Mouse (Mus musculus) midbrain, embryonic 16.5 days (tissue): ENCODE results near the gene Pik3r6. TPM values are rescaled to one million over a fixed set of nuclear protein-coding genes. Genes with fewer than 3 reads are reported as not detected.
A peak's percentile ranks its signal among the peaks of the same experiment; 100 is the strongest.

Experiments
- ATAC-seq: fragments of 200-750 bp; cut with Nextera tagmentation; 2 replicates; pipeline ENCODE4 v1.8.0; 2017; ENCODE audit warnings: moderate TSS enrichment
- H3K27ac ChIP-seq: fragments of 300-500 bp; sonication (generic); 2 replicates; pipeline ENCODE4 v1.5.1; 2014; ENCODE audit warnings: mild to moderate bottlenecking, low read length, mixed read lengths
- H3K27me3 ChIP-seq: fragments of 300-500 bp; sonication (generic); 2 replicates; pipeline ENCODE4 v1.6.1; 2014; ENCODE audit warnings: low read depth, low read length, mixed read lengths; ENCODE audit not compliant: control insufficient read depth, insufficient read depth
- H3K36me3 ChIP-seq: fragments of 300-500 bp; sonication (generic); 2 replicates; pipeline ENCODE4 v1.6.1; 2014; ENCODE audit warnings: mild to moderate bottlenecking, low read length, moderate library complexity, mixed read lengths; ENCODE audit not compliant: control insufficient read depth, insufficient read depth
- H3K4me1 ChIP-seq: fragments of 300-500 bp; sonication (generic); 2 replicates; pipeline ENCODE4 v1.6.1; 2014; ENCODE audit warnings: mild to moderate bottlenecking, low read length, mixed read lengths; ENCODE audit not compliant: control insufficient read depth, insufficient read depth
- H3K4me2 ChIP-seq: fragments of 300-500 bp; sonication (generic); 2 replicates; pipeline ENCODE4 v1.6.1; 2014; ENCODE audit warnings: mild to moderate bottlenecking, low read length, mixed read lengths
- H3K4me3 ChIP-seq: fragments of 300-500 bp; sonication (generic); 2 replicates; pipeline ENCODE4 v1.5.1; 2014; ENCODE audit warnings: low read depth, mild to moderate bottlenecking, low read length, moderate library complexity, mixed read lengths
- H3K9ac ChIP-seq: fragments of 300-500 bp; sonication (generic); 2 replicates; pipeline ENCODE4 v1.6.1; 2014; ENCODE audit warnings: low read depth, low read length, mixed read lengths
- H3K9me3 ChIP-seq: fragments of 300-500 bp; sonication (generic); replicated peaks from 2 replicates; pipeline ENCODE4 v1.6.1; 2014; ENCODE audit warnings: mild to moderate bottlenecking, low read length, mixed read lengths; ENCODE audit not compliant: control insufficient read depth, poor library complexity, severe bottlenecking
- WGBS: fragments of 180-500 bp; shearing (Covaris S2); extraction: QIAGEN DNeasy Blood & Tissue Kit; methylation state at CpG from one replicate; pipeline ENCODE4 v1.1.7; 2014; 5-methylcytosine and 5-hydroxymethylcytosine counted together
- polyA plus RNA-seq: library from polyadenylated mRNA; unstranded; fragments of >200 nt; fragmentation: Nextera tagmentation; extraction: Ambion mirVana; gene quantifications from 2 replicates; pipeline ENCODE4 v1.2.1, GENCODE M21; 2015

The Pik3r6 gene
- polyA plus RNA-seq, 1 experiment from 2014 or later: 2.5 TPM

GRCm38 (mm10) chr11:68483213-68483612 lies 19.6 kb upstream of the Pik3r6 start:
- Histone ChIP-seq H3K9ac (no peak overlapping the region), H3K4me2 (no peak overlapping the region), H3K4me3 (no peak overlapping the region), H3K36me3 (no peaks in the 10 kb centered on the region), H3K27me3 (no peaks in the 10 kb centered on the region), H3K9me3 (no peaks in the 10 kb centered on the region), H3K27ac (no peak overlapping the region), H3K4me1 (no peaks in the 10 kb centered on the region)
- ATAC-seq: no peak
- WGBS: 80% methylated on average over 6 of the region's 6 CpGs

DNA sequence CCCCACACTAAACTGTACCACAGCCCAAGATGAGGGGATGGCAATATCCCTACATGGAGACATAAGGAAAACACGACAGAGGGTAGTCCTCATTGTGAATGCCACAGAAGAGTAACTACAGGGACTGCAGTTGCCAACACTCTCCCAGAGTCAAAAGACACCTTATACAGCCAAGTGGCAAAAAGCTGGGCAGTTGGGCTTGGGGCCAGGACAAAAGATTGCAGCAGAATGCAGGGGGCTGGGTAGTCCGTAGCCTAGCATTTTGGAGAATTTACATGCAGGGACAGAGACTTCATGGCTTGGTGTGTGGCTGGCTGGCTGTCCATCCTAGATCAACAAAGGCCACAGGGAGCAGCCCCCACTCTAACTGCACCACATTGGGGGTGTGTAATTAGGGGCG lies 18.4 kb upstream of the Pik3r6 start:
- H3K27ac ChIP-seq: no peak overlapping the region
- H3K4me1 ChIP-seq: no peaks in the 10 kb centered on the region
- H3K27me3 ChIP-seq: no peaks in the 10 kb centered on the region
- H3K4me3 ChIP-seq: no peak overlapping the region
- ATAC-seq: no peak
- WGBS: 68% methylated on average over 3 of the region's 3 CpGs
- no peak overlapping the region for H3K9ac ChIP-seq
- H3K9me3 ChIP-seq: no peaks in the 10 kb centered on the region
- H3K4me2 ChIP-seq: no peak overlapping the region
- H3K36me3 ChIP-seq: no peaks in the 10 kb centered on the region

DNA sequence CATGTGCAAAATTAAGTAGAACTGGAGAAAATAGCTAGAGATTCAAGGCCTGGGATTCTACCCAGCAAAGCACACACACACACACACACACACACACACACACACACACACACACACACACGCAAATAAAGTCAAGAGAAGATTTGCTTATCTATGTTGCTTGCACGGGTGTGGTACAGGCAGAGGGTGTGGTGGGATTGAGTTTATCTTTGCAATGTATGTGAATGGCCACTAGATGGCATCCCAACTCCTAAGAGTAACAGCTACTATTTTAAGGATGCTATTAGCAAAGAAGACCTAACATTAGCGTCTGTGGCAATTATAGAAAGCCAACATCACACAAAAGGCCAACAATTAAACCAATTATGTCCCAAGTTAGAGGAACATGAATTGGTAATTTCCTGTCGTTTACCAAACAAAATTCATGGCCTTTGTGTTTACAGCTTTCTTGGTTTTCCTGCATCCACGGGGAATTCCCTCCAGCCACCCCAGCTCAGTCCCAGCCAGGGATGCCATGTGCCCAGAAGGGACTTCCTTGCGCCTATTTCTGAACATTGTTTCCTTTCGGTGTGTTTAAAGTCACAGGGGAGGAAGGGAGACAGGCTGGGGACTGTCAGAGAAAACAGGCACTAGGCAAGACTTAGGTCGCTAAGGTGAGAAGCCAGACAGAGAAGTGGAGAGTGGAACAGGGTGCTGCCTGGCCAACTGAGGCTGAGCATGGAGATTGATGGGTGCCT lies 17.4 kb upstream of the Pik3r6 start:
- no peaks in the 10 kb centered on the region for H3K36me3 ChIP-seq
- no peaks in the 10 kb centered on the region for H3K9me3 ChIP-seq
- H3K27me3 ChIP-seq: no peaks in the 10 kb centered on the region
- no peak overlapping the region for H3K27ac ChIP-seq
- no peak overlapping the region for H3K4me2 ChIP-seq
- 31% methylated on average over 8 of the region's 8 CpGs for WGBS
- no peak overlapping the region for H3K9ac ChIP-seq
- ATAC-seq: peak; percentile 21; the same call in 1 of the 2 replicates
- H3K4me1 ChIP-seq: no peaks in the 10 kb centered on the region
- H3K4me3 ChIP-seq: no peak overlapping the region

DNA sequence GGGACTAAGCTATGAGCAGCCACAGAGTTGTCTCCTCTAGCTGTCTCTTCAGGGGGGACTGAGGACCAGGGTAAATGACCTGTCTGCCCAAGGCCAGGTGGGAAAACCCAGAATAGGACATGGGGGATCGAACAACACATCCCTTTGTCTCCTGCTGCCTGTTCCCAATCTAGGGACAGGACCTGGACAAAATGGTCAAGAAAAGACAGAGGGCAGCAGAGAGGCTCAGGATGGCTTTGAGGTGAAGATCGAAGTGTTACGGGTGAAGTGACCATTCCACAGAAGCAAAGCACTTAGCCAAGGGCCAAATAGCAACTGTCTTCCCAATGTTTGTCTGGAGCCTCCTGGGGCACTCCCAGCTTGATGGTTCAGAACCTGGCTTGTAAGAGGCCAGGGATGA lies 16.7 kb upstream of the Pik3r6 start:
- H3K4me2 ChIP-seq: no peak overlapping the region
- H3K9ac ChIP-seq: no peak overlapping the region
- no peaks in the 10 kb centered on the region for H3K36me3 ChIP-seq
- H3K27ac ChIP-seq: no peak overlapping the region
- WGBS: 96% methylated on average over 3 of the region's 3 CpGs
- H3K4me3 ChIP-seq: no peak overlapping the region
- no peak for ATAC-seq
- H3K27me3 ChIP-seq: no peaks in the 10 kb centered on the region
- no peaks in the 10 kb centered on the region for H3K4me1 ChIP-seq
- no peaks in the 10 kb centered on the region for H3K9me3 ChIP-seq

- Histone ChIP-seq H3K4me2 (no peak overlapping the region), H3K36me3 (no peaks in the 10 kb centered on the region), H3K27me3 (no peaks in the 10 kb centered on the region), H3K4me3 (no peak overlapping the region), H3K27ac (no peak overlapping the region), H3K4me1 (no peaks in the 10 kb centered on the region), H3K9me3 (no peaks in the 10 kb centered on the region), H3K9ac (no peak overlapping the region)
- 89% methylated on average over 10 of the region's 10 CpGs for WGBS
- ATAC-seq: no peak
Observed at GRCm38 (mm10) chr11:68487720-68488119, 15.1 kb upstream of the Pik3r6 start.

DNA sequence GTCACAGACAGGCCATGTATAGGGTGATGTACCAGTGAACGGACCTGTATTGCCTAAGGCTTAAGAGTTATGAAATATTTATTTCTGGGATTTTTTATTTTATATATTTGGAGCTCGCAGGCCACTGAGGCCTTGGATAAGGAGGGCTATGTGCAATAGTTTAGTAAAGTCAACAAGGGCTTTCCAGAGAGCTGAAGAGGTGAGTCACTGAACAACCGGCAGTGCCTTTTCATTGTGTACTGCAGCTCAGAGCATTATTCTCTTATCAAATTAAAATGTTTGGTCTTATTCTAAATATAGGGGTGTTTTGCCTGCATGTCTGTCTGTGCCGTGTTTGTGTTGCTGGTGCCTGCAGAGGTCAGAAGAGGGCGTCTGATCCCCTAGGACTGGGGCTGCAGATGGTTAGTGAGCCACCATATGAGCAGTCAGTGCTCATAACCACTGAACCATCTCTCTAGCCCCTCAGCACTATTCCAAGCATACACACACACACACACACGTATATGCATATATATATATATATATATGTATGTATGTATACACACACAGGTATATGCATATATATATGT lies 14.5 kb upstream of the Pik3r6 start:
- H3K36me3 ChIP-seq: no peaks in the 10 kb centered on the region
- no peak overlapping the region for H3K27ac ChIP-seq
- H3K27me3 ChIP-seq: no peaks in the 10 kb centered on the region
- H3K4me1 ChIP-seq: no peaks in the 10 kb centered on the region
- WGBS: 77% methylated on average over 6 of the region's 6 CpGs
- no peak overlapping the region for H3K4me3 ChIP-seq
- ATAC-seq: no peak
- no peak overlapping the region for H3K4me2 ChIP-seq
- no peaks in the 10 kb centered on the region for H3K9me3 ChIP-seq
- H3K9ac ChIP-seq: no peak overlapping the region

- Histone ChIP-seq H3K4me3 (no peak overlapping the region), H3K36me3 (no peaks in the 10 kb centered on the region), H3K4me2 (no peak overlapping the region), H3K4me1 (no peaks in the 10 kb centered on the region), H3K27me3 (no peaks in the 10 kb centered on the region), H3K9me3 (no peaks in the 10 kb centered on the region), H3K9ac (no peak overlapping the region), H3K27ac (no peak overlapping the region)
- ATAC-seq: no peak
- WGBS: 21% methylated on average over 2 of the region's 2 CpGs
Observed at GRCm38 (mm10) chr11:68489236-68489635, 13.6 kb upstream of the Pik3r6 start.

DNA sequence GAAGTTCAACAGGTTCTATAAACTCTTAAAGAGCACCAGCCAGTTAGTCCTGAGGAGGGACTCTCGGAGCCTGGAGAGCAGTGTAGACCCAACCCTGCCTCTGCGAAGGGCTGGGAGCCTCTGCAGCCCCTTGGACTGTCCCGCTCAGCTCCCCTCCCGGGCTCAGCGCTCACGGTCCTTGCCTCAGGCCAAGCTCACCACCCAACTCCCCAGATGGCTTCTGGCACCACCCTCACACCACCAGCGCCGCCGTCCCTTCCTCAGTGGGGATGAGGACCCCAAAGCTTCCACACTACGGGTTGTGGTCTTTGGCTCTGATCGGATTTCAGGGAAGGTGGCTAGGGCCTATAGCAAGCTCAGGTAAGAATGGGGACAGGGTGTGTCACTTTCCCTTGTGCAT lies 10.2 kb upstream of the Pik3r6 start:
- Histone ChIP-seq H3K4me2 (no peak overlapping the region), H3K27ac (no peak overlapping the region), H3K27me3 (no peaks in the 10 kb centered on the region), H3K9me3 (no peaks in the 10 kb centered on the region), H3K9ac (no peak overlapping the region), H3K36me3 (no peaks in the 10 kb centered on the region), H3K4me3 (no peak overlapping the region), H3K4me1 (no peaks in the 10 kb centered on the region)
- 91% methylated on average over 11 of the region's 11 CpGs for WGBS
- ATAC-seq: no peak

- Histone ChIP-seq H3K4me3 (no peak overlapping the region), H3K9me3 (no peaks in the 10 kb centered on the region), H3K27me3 (no peaks in the 10 kb centered on the region), H3K36me3 (no peaks in the 10 kb centered on the region), H3K4me2 (no peak overlapping the region), H3K27ac (no peak overlapping the region), H3K9ac (no peak overlapping the region), H3K4me1 (no peaks in the 10 kb centered on the region)
- no peak for ATAC-seq
- 82% methylated on average over 5 of the region's 5 CpGs for WGBS
Observed at GRCm38 (mm10) chr11:68493760-68494159, 9.1 kb upstream of the Pik3r6 start.
